ENCODE assay signal across 8 mouse cellular contexts in the genomic region with DNA sequence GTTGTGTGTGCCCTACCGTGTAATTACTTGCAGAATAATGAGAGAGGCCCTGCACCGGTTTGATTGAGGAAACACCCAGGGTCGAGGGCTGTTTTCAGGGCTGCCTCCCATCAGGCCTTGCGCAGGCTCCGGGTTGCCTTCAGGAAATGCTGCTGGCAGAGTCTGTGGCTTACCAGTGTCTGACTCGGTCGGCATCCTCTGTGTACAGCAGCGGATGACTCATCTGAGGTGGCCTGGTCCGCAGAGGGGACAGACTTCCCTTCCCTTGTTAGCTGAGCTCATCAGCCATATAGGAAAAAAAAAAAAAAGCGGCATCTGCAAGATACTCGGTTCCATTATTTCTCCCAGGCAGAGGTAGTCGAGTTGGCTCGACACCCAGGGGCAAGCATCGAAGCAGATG.
DNase-seq lines count a peak whose midpoint lies in the region; ATAC-seq and TF ChIP-seq lines count a peak whose summit lies in the region.

No protein-coding gene starts in this region.

- peak; percentile 49 for DNase-seq in forebrain, embryonic 11.5 days (ENCODE audit: low spot score)
- no peak for DNase-seq in forebrain, embryonic 10.5 days (ENCODE audit: extremely low spot score, low spot score)
- peak; percentile 79 for DNase-seq in CD4-positive, CD25-positive, alpha-beta regulatory T cell, adult 2 months (ENCODE audit: low read depth, low spot score)
- peak; percentile 62 to 69 for DNase-seq in cerebellum, postnatal 10 days
- DNase-seq in heart, postnatal 4 days: peak; percentile 57
- peak; percentile 65 for DNase-seq in limb, embryonic 11.5 days (ENCODE audit: low spot score)
- DNase-seq in thymus, adult 2 months: peak; percentile 85

- no peaks in the 10 kb centered on the region for H3K27me3 ChIP-seq in forebrain, embryonic 11.5 days (ENCODE audit: control insufficient read depth, insufficient read depth, low read length)
- H3K27me3 ChIP-seq in forebrain, embryonic 10.5 days (ENCODE audit: poor library complexity, severe bottlenecking): no peaks in the 10 kb centered on the region
- no peaks in the 10 kb centered on the region for H3K27me3 ChIP-seq in limb, embryonic 11.5 days (ENCODE audit: control insufficient read depth, insufficient read depth, low read length)
- no peaks in the 10 kb centered on the region for H3K27me3 ChIP-seq in thymus, adult 2 months (ENCODE audit: control insufficient read depth, insufficient read depth, low read length)

- no peaks in the 10 kb centered on the region for H3K9me3 ChIP-seq in forebrain, embryonic 11.5 days (ENCODE audit: control insufficient read depth, low read length)
- no peaks in the 10 kb centered on the region for H3K9me3 ChIP-seq in forebrain, embryonic 10.5 days
- no peaks in the 10 kb centered on the region for H3K9me3 ChIP-seq in limb, embryonic 11.5 days (ENCODE audit: control insufficient read depth, low read length)

- no peak overlapping the region for H3K27ac ChIP-seq in forebrain, embryonic 11.5 days (ENCODE audit: low read depth, low read length)
- H3K27ac ChIP-seq in forebrain, embryonic 10.5 days: no peak overlapping the region
- H3K27ac ChIP-seq in limb, embryonic 11.5 days (replicated peaks; ENCODE audit: low read depth, low read length): no peak overlapping the region; the same call in 1 of the 2 replicates
- peak overlapping the region; percentile 82 for H3K27ac ChIP-seq in thymus, adult 2 months (ENCODE audit: control insufficient read depth, insufficient read depth, low read length)

- 0 out of 2 replicates have a peak, but pooled peaks have one; percentile 26 for TF ChIP-seq POLR2A in thymus, adult 2 months (IDR thresholded peaks at IDR 0.05; ENCODE audit: control insufficient read depth, extremely low read depth, insufficient read depth, low read length, poor library complexity)

- no peaks in the 10 kb centered on the region for H3K36me3 ChIP-seq in forebrain, embryonic 11.5 days (ENCODE audit: control insufficient read depth, insufficient read depth, low read length)
- no peaks in the 10 kb centered on the region for H3K36me3 ChIP-seq in forebrain, embryonic 10.5 days (replicated peaks)
- H3K36me3 ChIP-seq in limb, embryonic 11.5 days (ENCODE audit: control insufficient read depth, insufficient read depth, low read length): no peaks in the 10 kb centered on the region
- peaks cover 6% of the 10 kb centered on the region; the same call in 1 of the 2 replicates for H3K36me3 ChIP-seq in thymus, adult 2 months (ENCODE audit: control insufficient read depth, insufficient read depth, low read length)

- peaks cover 3% of the 10 kb centered on the region; the same call in 1 of the 2 replicates for H3K4me1 ChIP-seq in forebrain, embryonic 11.5 days (replicated peaks; ENCODE audit: control insufficient read depth, insufficient read depth, low read length)
- peaks cover 10% of the 10 kb centered on the region; the same call in 1 of the 2 replicates for H3K4me1 ChIP-seq in forebrain, embryonic 10.5 days
- peaks cover 16% of the 10 kb centered on the region for H3K4me1 ChIP-seq in limb, embryonic 11.5 days (ENCODE audit: control insufficient read depth, insufficient read depth, low read length)
- H3K4me1 ChIP-seq in thymus, adult 2 months (replicated peaks; ENCODE audit: control insufficient read depth, insufficient read depth, low read length): peaks cover 18% of the 10 kb centered on the region

- ATAC-seq in forebrain, embryonic 11.5 days (replicated peaks; ENCODE audit: low FRiP score): peak; percentile 60
- ATAC-seq in limb, embryonic 11.5 days (ENCODE audit: insufficient number of reproducible peaks, low FRiP score, low TSS enrichment, low read depth): no peak
- peak; percentile 73 for ATAC-seq in megakaryocyte-erythroid progenitor cell, adult 5-6 weeks (replicated peaks; ENCODE audit: low FRiP score, low TSS enrichment, poor library complexity, severe bottlenecking)

- H3K4me3 ChIP-seq in forebrain, embryonic 11.5 days (ENCODE audit: low read depth, low read length): no peak overlapping the region
- H3K4me3 ChIP-seq in forebrain, embryonic 10.5 days: no peak overlapping the region
- no peak overlapping the region for H3K4me3 ChIP-seq in limb, embryonic 11.5 days (ENCODE audit: low read depth, low read length)
- peak overlapping the region; percentile 37 for H3K4me3 ChIP-seq in thymus, adult 2 months (ENCODE audit: control insufficient read depth, insufficient read depth, low read length)

- no peak overlapping the region for H3K4me2 ChIP-seq in forebrain, embryonic 11.5 days (ENCODE audit: low read depth, low read length, severe bottlenecking)
- H3K4me2 ChIP-seq in limb, embryonic 11.5 days (ENCODE audit: low read depth, severe bottlenecking): no peak overlapping the region

- no peak overlapping the region for H3K9ac ChIP-seq in forebrain, embryonic 11.5 days (ENCODE audit: low read length)
- 0 out of 2 replicates have a peak overlapping the region, but pooled peaks have one; percentile 30 for H3K9ac ChIP-seq in limb, embryonic 11.5 days (ENCODE audit: low read length)

- no peak for TF ChIP-seq CTCF in thymus, adult 2 months (IDR thresholded peaks at IDR 0.05; ENCODE audit: borderline replicate concordance, control insufficient read depth, extremely low read depth, insufficient read depth, low read length, poor library complexity)

- WGBS in forebrain, embryonic 11.5 days: 69% methylated on average over 14 of the region's 14 CpGs
- 81% methylated on average over 14 of the region's 14 CpGs for WGBS in forebrain, embryonic 10.5 days
- WGBS in limb, embryonic 11.5 days: 30% methylated on average over 14 of the region's 14 CpGs
- WGBS in thymus, adult 2 months: 6% methylated on average over 14 of the region's 14 CpGs
